Mouse (Mus musculus): ENCODE data around the gene Morc3.
"Not testable (repeated sequence)": the region's sequence is repeated elsewhere in the genome, so short reads cannot be mapped to it uniquely, and the experiment has no call there.

The Morc3 gene

DNA sequence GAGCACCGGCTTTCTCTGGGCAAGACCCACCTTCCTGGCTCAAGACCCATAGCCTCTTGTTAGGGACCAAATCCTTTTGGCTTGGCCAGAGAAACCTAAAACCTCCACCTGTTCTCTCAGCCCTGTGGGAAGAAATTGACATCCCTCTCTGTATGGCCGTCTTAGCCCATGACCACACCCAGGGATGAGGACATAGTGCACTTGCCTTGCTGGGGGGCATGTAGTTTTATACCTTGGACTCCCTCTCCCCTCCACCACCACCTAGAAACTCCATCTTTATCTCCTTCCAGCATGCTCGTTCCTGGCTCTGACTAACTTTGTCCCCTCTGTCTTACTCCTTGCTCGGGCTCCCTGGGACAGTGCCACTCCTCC is 12.6 kb upstream of the Morc3 start:
- peak in 1 of 2 experiments; percentile 23 for DNase-seq

- peak in 1 of 2 experiments; percentile 17 for DNase-seq
These were observed 11.9 kb upstream of the Morc3 start for GRCm38 (mm10) chr16:93820040-93820439.

- DNase-seq = peak in 1 of 2 experiments; percentile 13
These were observed 10.2 kb upstream of the Morc3 start for GRCm38 (mm10) chr16:93821706-93822105.

- DNase-seq = peak in 1 of 2 experiments; percentile 17
These were observed 9.3 kb upstream of the Morc3 start for GRCm38 (mm10) chr16:93822433-93823225.

DNA sequence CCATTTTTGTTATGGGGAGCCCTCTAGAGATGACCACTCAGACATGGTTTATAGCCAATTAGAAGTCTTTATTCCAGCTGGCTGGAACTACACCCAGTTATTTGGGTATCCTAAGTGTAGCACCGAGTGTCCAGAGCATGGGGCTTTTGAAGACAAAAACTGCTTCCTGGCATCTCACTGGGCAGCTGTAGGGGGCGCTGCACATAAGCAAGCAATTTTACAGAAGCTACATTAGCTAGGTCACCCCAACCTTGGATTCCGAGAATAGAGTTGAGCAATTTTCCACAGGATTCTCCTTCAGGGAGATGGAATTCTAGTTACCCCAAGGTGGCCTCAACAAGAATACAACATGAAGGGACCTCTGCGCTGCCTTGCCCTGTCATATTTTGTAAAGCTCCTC is 7.1 kb upstream of the Morc3 start:
- peak in 1 of 2 experiments; percentile 13 for DNase-seq

DNA sequence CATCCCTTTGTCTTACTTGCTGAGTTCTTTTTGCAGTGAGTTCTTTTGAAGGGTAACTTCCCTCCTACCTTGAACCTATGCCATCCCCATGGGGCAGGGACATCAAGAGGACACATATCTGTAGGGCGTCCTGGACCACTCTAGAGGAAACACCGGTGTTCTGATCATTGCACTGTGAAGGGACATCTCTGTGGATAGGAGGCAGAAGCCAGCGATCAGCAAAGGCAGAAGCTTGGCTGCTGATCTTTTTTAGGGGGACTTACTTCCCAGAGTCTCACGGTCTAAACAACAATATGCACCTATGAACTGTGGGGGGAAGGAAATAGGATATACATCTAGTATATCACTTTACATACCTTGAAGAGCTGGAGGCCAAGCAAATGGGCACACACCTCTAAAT is 6.5 kb upstream of the Morc3 start:
- no peak for DNase-seq

DNA sequence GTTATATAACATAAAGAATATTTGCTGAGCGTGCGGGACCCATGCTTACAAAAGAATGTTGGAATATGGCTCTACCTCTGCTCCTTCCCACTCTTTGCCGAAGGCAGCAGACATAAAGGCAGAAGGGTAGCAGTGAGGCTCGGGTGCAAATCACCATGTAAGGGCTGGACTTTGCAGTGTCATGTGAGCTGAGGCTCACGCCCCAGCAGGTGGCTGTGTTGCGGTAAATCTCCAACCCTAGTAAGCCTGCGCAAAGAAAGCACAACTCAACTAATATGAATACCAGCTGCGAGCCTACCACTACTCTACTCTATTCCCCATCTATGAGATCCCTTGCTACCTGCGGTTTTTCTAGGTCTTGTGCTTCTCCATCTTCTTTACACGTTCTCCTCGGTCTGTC is 5.9 kb upstream of the Morc3 start:
- DNase-seq = no peak

GRCm38 (mm10) chr16:93826478-93826877 is 5.4 kb upstream of the Morc3 start:
- not testable (repeated sequence) for DNase-seq

DNA sequence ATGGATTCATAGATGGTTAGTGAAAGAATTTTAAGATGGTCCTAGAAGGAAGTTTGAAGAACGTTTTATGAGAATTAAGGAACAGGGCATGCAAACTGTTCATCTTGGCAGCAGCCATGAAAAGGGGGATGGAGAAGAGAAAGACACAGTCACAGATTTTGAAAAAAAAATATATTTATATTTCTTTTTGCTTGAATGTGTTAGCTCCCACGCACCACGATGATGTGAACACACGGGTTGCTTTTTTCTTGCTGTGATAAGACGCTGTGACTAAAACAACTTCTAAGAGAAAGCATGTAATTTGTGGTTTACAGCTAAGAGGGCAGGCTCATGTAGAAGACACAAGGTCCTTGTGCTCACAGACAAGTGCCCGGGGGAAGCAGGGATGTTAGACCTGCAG is 5.0 kb upstream of the Morc3 start:
- DNase-seq = no peak

GRCm38 (mm10) chr16:93829526-93829925 is 2.4 kb upstream of the Morc3 start:
- no peak for DNase-seq

GRCm38 (mm10) chr16:93830071-93830470 is 1.9 kb upstream of the Morc3 start:
- DNase-seq = no peak

DNA sequence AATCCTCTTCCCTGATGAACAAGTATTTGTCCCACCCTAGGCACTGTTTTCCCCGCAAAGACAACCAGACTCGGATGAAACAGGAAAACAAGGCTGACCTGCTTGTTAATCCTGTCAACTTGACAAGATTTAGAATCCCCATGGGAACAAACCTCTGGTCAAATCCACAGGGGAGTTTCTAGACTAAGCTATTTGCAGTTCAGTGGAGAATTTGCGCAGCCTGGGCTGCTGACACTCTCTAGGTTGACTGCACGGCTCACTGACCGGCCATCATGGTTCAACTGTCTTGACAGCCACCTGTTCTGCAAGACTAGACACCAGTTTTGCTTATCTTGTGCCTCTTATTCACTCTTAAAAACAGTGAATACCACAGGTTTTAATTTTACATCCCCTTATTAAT is 1.0 kb upstream of the Morc3 start:
- DNase-seq = peak; percentile 35 to 57

DNA sequence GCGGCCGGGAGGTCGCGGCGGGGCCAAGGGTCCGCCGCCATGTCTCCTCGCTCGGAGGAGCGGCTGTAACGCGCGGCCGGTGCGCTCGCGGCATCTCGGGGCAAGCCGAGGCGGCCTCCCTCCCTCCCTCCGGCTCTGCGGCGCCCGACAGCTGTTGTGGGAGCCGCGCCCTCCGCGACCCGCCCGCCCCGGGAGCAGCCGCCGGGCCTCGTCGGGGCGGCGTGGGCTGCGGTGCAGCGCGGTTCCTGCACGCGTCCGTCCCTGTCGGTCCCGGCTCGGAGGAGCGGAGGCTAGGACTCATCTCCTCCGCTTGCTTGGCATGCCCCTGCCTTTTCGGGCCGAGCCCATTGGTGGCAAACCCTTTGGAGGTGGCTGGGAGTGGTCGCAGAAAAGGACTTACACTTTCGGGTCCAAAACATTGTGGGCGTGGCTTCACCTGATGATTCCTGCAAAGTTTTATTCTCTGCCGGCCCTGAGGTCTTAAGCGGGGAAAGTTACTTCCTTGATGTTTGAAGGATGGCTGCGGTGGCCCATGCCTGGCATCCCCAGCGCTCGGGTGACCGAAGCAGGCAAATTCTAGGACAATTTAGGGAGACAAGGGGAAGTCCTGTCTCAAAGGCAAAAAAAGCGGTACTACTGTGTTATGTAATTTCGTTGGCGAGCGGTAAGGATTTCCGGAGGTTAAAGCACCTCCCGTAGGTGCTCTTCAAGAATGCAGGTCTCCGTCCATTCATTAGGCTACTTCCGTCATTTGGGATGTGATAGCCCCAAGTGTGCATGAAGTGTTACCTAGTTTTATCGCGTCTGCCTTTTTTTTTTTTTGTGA is 743 bp downstream of the Morc3 start:
- DNase-seq = peak; percentile 65 to 69

DNA sequence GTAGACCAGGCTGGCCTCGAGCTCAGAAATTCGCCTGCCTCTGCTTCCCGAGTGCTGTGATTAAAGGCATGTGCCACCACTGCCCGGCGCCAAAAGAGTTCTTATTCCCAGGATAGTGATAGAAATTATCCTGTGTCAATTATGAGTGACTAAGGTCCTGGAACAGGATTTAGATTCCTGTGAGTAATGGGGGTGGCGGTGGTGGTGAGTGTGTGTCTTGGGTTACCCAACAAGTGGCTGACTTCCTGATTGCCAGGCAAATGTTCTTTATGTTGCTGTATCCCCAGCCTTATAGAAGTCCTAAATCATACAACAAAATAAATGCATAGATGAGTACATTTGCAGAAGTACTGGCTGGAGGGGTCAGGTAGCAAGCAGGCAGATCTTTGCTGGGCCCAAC is 1.6 kb downstream of the Morc3 start:
- DNase-seq = no peak

DNA sequence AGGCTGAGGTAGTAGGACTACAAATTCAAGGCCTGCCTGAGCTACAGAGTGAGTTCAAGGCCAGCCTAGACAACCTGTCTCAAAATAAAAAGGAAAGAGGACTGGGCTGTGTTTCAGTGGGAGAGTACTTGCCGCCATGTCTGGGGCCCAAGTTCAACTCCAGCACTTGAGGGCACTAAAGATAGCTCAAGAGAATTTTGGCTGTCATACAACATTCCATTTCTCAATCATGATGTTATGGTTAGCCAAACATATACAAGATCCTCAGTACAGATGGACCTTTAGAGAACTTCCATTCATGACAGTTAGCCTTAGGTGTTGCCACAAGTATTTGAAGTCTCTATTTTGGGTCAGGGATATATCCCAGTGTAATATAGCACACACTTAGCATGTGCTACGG is 2.2 kb downstream of the Morc3 start:
- DNase-seq = no peak

- no peak for DNase-seq
These were observed 7.1 kb downstream of the Morc3 start for GRCm38 (mm10) chr16:93839049-93839448.

DNA sequence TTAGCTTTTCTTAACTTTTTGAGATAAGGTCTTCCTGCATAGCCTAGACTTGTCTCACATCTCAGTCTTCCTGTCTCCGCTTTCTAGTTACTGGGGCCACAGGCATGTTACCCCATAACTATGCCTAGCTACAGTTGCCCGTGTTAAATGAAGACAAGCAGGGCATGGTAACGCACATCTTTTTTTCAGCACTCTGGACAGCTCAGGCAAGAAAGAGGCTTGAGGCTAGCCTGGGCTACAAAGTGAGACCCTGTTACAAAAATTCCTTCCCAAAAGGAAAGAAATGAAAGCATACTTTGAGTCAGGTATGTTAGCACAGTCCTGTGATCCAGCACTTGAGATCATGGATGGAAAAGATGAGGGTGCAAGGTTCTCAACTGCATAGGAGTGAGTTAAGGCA is 18.6 kb downstream of the Morc3 start:
- no peak for DNase-seq

GRCm38 (mm10) chr16:93859967-93860366 is 28.0 kb downstream of the Morc3 start:
- DNase-seq = no peak

- DNase-seq = peak; percentile 49 to 64
These were observed 28.8 kb downstream of the Morc3 start for GRCm38 (mm10) chr16:93860686-93861085.

DNA sequence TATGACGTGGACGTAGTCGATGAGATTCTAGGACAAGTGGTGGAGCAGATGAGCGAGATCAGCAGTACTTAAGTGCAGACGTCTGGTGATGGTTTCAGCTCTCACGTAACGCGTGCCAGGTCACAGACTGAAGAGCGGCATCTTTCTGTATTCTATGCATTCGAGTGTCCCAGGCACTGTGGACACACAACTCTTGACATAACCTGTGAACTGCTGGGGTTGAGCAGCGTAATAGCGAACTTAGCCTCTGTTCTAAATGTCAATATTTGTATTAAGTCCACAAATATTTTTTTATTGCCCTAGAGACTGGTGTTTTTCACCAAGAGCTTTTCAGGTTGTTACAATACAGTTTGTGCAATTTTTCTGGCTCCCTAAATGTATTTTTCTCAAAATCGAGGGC is 42.9 kb downstream of the Morc3 start:
- no peak for DNase-seq

- no peak for DNase-seq
These were observed 45.9 kb downstream of the Morc3 start for GRCm38 (mm10) chr16:93877612-93878380.

GRCm38 (mm10) chr16:93883423-93884085 is 51.6 kb downstream of the Morc3 start, which contains the start of gene Chaf1b:
TSS of gene Chaf1b (plus strand) at chr16:93883901.
- peak; percentile 97 to 98 for DNase-seq

Measured in kidney, postnatal 25 days (tissue).